Mouse (Mus musculus) gastrocnemius, postnatal 25 days (tissue): ENCODE results near the gene Grm8. TPM values are rescaled to one million over a fixed set of nuclear protein-coding genes. Genes with fewer than 3 reads are reported as not detected.

Experiments
- DNase-seq: peaks from one replicate; pipeline ENCODE4 v3.0.0; 2022
- total RNA-seq, 2 experiments: library from RNA; stranded (reverse); gene quantifications; 1 replicate in 1 of 2; 2 replicates in 1 of 2; pipeline ENCODE4 v1.2.3; 2021

The Grm8 gene
- total RNA-seq, 2 experiments from 2014 or later: 0.24 to 0.38 TPM

GRCm38 (mm10) chr6:28040815-28041214, 94.2 kb downstream of the Grm8 start:
- no peak for DNase-seq

GRCm38 (mm10) chr6:28032006-28032405, 103.0 kb downstream of the Grm8 start:
- DNase-seq: no peak

GRCm38 (mm10) chr6:28017653-28018052, 117.3 kb downstream of the Grm8 start:
- no peak for DNase-seq

DNA sequence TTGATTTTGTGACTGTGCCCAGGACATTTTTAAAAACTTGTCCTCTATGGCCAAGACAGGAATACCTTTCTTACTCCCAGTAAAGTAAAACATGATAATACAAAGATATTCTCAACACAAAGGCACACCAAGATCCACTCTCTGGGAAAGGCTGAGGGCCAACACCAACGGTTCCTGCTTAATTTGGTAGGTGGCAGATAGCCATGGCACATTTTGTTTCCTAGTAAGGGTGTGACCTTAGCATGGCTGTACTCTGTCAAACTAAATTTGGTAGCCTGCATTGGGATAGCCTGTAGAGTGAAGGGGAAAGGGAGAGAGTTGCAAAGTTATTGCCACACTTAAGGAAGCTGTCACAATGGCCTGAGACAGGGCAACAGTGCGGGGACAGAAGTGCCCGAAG, 128.0 kb downstream of the Grm8 start:
- DNase-seq: no peak

DNA sequence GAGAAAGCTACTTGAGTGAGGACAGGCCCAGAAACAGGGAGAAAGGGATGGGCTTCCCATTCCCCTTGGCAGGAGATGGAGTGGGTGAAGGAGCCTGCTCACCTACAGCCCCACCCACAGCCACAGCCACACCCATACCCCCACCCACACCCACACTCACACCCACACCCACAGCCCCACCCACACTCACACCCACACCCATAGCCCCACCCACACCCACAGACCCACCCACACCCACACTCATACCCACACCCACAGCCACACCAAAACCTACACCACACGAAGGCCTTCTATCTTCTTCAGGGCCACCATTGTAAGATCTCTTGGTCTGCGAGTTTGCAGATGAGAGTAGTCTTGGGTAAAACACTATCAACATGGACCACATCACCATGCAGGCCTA, 137.7 kb downstream of the Grm8 start:
- no peak for DNase-seq

DNA sequence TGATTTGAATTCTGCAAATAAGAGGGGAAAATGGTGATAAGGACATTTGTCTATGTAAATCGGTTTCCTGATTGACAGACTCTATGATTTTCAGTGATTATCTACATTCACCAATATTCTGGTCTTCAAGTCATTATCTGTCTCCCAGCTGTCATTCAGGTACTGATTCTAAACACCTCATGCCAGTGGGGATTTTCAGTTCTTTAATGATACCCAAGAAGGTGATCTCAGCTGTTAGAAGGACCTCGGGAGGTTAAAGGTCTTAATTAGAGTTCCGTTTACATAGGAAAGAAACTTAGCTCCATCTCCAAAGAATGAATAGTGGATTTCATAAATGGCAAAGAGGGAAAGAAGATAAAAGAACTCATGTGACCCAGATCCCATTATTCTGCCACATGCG, 143.7 kb downstream of the Grm8 start:
- no peak for DNase-seq

DNA sequence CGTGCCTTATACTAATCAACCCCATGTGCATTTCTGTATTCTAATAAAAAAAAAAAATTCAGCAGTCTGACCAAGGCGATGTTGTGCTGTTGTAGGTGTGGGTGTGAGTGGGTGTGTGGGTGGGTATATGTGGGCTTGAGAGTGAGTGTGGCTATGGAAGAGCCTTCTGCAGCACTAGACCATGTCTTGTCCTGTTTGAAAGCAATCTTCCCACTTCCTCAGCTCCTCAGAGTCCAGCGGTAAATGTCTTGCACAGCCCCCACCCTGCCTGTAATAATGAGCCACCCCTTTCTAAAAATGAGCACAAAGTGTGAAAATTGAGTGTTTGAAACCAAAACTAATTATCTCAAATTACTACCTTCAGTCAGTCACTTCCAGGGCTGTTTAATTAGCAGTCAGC, 152.4 kb downstream of the Grm8 start:
- no peak for DNase-seq

DNA sequence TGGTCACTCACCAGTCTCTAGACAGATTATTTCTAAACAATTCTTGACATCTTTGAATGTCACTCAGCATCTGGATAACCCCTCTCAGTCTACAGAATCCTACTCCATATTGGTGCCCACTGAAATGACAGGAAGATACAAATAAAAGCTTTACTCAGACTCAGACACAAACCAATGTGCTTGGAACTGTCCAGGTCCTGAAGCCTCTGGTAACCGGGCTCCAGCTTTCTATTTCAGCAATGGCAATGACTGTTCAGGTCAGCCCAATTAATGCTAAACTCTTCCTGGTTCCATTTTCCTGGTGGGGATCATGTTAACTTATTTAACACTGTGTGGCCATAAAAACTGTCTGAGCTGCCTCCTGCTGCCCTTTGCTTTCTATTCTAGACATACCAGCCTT, 153.0 kb downstream of the Grm8 start:
- DNase-seq: no peak

DNA sequence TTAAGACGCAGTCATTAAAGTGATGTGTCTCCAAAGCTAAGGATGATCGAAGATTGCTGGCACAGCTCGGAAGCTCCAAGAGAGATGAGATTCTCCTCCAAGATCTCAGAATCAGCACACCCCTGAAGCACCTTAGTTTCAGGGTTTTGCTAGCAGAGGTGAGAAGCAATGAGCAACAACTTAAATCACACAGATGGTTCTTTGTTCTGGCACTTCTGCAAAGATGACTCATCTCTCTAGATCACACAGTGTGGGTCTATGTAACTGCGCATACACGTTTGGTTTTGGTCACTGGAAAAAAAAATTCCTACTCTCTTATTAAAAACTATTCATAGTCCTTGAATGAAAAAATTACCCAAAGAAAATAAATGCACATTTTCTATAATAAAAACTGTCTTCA, 157.6 kb downstream of the Grm8 start:
- DNase-seq: no peak

DNA sequence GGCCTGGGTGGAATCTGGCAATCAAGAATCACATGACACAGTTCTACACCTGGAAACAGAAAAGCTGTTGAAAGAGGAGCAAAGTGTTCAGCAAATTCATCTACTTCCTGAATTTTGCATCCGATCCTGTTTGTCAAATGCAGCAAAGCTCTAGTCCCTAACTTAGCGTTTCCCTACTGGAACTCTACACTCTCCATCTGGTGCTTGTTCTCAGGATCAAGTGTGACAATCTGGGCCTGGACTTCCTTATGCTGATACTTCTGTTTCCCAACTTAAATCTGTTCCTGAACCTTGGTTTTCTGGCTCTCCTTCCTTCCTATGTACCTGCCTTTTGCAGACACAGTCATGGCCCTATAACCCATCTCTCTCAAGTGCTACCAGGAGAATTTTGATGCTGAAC, 166.1 kb downstream of the Grm8 start:
- no peak for DNase-seq

DNA sequence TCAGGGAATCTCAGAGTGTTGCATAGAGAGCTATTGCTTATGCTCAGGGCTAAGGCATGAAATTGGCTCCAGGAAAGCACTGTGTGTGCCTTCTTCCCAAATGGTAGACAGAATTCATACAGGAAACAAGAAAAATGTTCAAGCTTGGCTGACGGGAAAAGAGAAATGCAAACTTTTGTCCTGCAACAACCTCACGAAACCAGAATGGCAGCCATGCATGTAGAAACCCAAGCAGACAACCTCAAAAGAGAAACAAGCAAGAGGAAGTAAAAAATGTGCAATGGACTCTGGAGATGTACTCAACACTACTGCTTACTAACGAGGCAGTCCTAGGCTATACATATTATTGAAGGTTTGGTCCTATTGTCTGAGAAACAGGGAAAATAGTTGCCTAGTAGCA, 167.9 kb downstream of the Grm8 start:
- DNase-seq: no peak

- no peak for DNase-seq
These were observed 169.7 kb downstream of the Grm8 start for GRCm38 (mm10) chr6:27965237-27965636.

DNA sequence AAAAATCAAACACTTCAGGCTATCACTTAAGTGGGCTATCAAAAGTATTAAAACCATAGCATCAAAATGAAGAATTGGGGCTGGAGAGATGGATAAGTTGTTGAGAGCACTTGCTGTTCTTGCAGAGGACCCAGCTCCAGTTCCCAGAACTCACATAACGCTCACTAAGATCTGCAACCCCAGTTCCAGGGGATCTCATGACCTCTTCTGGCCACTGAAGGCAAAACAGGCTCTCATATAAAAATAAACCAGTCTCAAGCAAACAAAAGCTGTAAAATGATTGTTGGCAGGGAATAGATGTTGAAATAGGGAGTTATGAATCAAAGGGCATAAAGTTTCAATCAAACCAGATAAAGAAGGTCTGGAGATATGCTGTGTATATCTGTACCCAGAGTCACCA, 171.1 kb downstream of the Grm8 start:
- no peak for DNase-seq

DNA sequence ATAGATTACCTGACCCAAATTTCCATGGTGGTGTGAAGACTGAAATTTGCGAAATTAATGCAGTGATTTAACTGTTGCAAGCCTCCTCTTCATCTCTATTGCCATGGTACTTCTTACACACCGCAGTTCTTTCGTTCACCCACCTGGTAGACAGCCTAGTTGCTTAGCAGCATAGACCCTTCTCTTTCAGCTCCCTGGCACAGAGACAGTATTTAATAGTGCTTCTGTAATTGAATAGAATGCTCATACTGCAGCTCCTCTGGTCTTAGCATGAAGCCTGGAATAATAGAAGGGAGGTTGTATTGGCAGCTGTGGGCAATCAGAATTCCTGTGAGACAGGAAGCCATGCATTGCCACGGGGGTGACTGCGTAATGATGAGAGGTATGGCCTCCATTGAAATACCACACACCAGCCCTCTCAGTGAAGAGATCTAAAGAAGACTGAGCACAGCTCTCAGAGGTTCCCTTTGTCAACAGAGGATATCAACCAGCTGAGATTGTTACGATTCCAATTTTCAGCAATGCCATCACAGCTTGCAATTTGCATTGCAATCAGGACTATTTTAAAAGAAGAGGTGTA, 178.6 kb downstream of the Grm8 start:
- no peak for DNase-seq

- DNase-seq: no peak
These were observed 183.5 kb downstream of the Grm8 start for GRCm38 (mm10) chr6:27951433-27951832.

DNA sequence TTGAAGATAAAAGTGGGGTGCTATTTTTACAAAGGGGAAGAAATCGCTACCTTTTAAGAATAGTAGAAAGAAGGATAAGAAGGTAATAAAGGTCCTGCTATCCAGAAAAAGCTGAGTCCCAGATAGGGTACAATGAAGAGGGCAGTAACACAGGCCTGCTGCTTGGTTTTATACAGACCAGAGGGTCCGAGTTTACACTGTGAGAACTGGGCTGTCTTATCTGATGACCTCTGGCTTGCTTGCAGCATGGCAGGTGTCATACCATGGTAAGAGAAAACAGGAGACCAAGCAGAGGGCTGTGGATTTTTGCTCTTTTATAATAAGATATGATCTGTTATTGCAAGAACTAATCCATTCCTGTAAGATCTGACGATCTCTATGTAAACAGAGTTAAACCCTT, 206.9 kb downstream of the Grm8 start:
- no peak for DNase-seq

- DNase-seq: no peak
These were observed 221.7 kb downstream of the Grm8 start for GRCm38 (mm10) chr6:27913281-27913680.

DNA sequence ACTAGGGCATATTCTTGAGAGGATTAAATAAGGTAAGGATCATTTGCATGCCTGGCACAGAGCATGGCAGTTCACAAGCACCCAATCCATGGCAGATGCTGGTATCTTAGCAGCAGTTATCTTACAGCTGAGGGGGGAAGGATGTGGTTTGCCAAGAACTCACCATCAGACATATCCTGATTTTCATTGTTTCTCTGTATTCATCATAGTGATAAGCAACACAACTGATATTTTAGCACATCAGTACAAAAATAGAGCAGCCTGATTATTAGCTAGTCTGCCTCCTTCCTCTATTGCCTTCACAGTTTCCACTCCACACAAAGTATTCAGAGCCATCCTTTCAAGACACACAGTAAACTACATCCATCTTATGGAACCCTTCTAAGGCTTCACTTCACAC, 230.6 kb downstream of the Grm8 start:
- DNase-seq: no peak

DNA sequence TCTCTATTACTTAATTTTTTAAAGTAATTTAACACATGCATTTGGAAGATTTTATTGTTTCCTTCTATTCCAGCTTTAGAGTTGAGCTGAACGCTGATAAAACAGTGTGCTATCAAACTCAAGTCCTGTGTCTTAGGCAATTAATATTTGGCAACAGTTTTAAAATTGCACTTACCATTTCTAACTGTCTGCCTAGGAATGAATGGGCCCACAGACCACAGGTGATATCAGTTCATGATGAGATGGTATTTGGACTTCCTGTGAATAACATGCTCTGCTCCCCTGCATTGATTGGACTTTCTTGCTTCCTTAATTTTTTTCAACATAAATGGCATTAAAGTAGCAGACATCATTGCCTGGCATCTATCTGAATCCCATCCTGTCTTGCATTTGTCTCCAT, 232.8 kb downstream of the Grm8 start:
- DNase-seq: no peak

DNA sequence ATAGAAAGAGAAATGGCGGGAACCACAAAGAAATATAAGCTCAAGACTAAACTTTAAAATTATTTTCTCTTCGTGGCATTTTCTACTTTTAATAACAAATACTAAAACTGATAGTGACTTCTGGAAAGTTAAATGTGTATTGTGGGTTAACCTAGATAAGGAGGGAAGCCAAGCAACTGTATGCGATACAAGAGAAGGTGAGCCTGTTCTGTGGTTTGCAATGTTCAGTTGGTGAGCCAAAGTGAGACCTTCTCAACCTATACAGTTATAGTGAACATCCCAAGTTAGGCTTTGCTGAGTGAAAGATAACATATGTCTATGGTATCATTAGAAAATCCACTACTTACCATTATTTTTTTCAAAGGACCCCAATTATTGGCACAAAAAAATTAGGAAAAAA, 233.6 kb downstream of the Grm8 start:
- no peak for DNase-seq

DNA sequence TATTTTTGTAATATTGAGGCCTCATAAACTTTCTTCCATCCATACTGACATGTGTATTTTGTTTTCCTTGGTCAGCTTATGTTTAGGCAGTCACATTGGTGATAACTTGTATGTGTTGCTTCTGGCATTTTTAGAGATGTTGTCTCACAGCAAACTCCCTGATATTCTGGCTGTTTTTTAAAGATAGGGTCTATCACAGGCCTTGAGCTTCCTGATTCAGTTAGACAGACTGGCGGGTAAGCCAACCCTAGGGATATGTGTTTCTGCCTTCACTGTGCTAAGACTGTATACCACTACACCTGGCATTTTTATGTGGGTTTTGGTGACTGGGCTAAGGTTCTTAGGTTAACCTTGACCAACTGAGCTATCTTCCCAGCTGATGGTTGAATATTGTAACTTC, 239.8 kb downstream of the Grm8 start:
- DNase-seq: no peak

GRCm38 (mm10) chr6:27892886-27893285, 242.1 kb downstream of the Grm8 start:
- DNase-seq: no peak

DNA sequence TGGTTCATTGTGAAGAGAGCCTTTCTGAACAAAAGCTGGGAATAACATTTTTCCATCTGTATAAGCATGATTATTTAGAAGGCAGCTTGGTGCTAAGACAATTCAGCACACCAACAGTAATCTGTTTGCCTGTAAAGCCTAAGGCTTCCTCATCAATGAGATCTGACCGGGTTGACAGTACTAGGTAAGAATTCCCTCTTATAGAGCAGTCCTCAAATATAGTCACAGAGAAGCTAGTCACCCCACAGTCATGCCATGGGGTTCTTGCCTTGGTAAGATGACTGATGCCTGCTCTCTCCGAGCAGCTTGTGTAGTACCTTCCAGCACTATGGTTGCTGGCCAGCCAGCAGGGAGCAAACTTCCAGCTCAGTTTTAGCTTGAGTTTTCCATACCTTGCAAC, 246.6 kb downstream of the Grm8 start:
- DNase-seq: no peak

- no peak for DNase-seq
These were observed 247.1 kb downstream of the Grm8 start for GRCm38 (mm10) chr6:27887922-27888321.

GRCm38 (mm10) chr6:27885786-27886185, 249.2 kb downstream of the Grm8 start:
- no peak for DNase-seq
